Mouse (Mus musculus) heart, postnatal 10 days (tissue): ENCODE data around the gene Olfr322. TPM values are rescaled to one million over a fixed set of nuclear protein-coding genes. Genes with fewer than 3 reads are reported as not detected.
A peak's percentile ranks its signal among the peaks of the same experiment; 100 is the strongest.

Experiments used
- DNase-seq, 2 experiments: peaks; one replicate each; pipeline ENCODE4 v3.0.0; 2021
- intact Hi-C: fragments of 180-260 bp; cut with DNase I; formaldehyde crosslinking; loops from one replicate; pipeline ENCODE4 v1.15.1; 2025
- total RNA-seq, 2 experiments: library from RNA; stranded (reverse); gene quantifications; 2 replicates each; pipeline ENCODE4 v1.2.3; 2021

The Olfr322 gene
- not detected for total RNA-seq

DNA sequence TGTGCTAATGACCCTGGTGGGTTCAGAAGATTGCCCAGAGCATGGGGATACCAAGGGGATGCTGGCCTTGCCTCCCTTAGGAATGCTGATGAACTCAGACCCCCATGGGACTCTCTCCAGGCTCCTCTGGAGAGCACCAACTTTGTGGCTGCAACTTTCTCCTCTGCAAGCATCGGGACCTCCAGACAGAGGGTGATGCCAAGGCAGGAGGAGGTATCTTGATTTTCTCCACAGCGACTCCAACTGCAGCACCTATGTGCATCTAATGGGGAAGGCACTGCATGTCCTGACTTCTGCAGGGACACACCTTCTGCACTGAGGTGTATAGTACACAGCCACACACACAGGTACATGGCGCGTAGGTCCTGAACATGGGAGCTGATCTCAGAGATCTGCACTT, at the start of gene Olfr322:
TSS of gene Olfr322 (plus strand) at position 187 of the 400 bp plus-strand sequence.
- no peak for DNase-seq
- intact Hi-C loops, result no loop called here

DNA sequence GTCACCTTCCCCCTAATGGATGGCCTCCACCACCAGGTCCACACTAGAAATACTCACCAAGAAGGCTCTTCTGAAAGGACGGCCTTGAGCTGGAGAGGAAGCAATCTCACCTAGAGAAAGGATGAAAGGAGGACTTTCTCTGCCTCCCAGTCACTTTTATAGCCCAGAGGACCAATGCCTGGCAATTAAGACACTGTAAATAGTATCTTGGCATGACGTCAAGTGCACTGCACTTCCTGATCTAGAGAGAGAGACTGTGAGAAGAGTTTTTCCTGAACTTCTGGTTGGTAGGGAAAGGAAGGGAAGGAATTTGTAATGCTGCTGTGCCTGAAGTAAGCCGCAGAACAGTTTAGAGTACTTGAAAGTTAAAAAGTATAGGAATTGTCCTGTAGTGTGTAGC, 45.2 kb upstream of the Olfr322 start:
- intact Hi-C loops, result no loop called here
- DNase-seq, result no peak

DNA sequence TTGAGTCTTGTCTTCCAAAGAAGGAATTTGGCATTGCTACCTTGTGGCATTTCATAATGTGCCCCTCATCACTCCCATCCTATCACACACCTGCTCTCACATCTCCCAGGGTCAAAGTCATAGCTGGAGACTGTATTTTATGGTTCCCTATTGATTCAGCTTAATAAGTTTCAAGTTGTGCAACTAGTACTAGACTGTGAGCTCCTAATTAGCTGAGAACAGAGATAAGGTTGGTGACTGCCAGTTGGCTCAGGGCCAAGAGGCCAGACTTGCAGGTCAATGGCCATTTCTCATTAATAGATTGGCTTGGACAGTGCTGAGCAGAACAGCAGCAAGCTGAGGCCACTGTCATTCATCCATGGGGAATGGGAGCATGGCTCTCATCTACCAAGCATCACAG, 44.1 kb upstream of the Olfr322 start:
- DNase-seq, result no peak
- intact Hi-C loops, result no loop called here

DNA sequence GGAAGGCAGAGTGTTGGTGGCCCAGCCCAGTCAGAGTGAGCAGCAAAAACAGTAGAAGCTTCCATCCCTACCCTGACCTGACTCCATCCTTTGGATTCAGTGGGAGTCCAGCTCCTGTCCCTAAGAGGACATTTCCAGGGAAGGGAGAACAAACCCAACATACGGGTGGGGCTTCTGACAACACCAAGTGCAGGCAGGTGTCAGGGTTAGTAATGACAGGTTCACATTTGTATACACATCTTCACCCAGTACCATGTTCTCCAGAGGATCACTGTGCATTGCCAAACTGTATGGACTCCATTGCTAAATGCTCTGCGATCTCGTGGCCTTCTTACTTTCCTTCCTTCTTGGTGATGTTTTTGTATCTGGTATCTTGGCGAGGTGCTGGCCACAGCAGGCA, 42.6 kb upstream of the Olfr322 start, which contains the start of gene 2210407C18Rik:
TSS of gene 2210407C18Rik (minus strand) at position 101 of the 400 bp plus-strand sequence.
- intact Hi-C loops, result no loop called here
- no peak for DNase-seq

DNA sequence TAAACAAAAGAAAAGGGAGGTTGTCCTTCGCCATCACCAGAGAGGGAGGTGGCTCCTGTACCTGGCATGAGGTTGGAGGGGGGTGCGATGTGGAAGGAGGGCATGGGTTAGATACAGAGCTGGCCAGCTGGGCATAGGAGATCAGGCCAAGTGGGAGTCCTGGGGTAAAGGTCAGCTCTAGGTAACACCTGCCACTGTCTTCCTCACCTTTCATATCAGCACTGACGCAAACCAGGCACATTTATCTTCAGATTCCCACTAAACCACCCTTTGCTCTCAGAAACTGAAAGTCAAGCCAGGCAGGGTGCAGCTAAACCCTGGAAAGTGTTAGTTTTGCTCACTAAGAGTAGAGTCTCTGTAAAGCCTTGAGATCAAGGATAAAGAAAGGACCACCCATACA, 40.2 kb upstream of the Olfr322 start:
- DNase-seq, result no peak
- intact Hi-C loops, result no loop called here

DNA sequence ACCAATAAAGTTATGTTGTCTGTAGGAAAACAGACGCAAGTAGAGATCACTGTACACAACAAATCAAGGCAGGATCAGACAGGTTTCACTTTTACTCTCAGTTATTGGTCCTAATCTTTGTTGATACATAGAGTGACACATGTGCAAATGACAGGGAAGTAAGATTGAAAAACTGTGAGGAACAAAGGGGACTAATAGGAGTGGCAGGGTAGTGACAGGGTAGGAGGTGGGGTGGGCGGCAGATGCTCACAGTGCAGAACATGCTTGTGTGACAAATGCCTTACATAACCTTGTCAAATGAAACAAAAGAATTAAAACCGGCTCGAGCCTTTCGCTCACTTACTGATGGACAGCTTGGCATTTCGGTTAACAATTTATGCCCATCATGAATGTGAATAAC, 39.8 kb upstream of the Olfr322 start:
- DNase-seq, result no peak
- intact Hi-C loops, result no loop called here

DNA sequence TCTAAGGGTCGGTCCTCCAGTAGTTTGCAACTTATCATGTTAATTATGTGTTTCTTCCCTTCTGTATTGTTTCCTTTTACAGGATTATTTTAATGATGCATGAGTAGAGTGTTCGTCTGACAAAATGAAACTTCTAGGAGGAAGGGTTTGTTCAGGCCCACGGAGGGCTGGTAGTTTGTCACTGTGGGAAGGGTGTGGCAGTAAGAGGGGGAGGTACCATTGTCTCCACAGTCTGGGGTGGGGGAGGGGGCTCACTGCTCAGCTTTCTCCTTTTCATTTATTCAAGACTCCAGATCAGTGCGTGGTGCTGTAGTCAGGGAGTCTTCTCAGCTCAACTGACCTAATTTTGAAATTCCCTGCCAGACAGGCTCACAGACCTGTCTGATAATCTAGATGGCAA, 32.4 kb upstream of the Olfr322 start:
- no peak for DNase-seq
- intact Hi-C loops, result no loop called here

DNA sequence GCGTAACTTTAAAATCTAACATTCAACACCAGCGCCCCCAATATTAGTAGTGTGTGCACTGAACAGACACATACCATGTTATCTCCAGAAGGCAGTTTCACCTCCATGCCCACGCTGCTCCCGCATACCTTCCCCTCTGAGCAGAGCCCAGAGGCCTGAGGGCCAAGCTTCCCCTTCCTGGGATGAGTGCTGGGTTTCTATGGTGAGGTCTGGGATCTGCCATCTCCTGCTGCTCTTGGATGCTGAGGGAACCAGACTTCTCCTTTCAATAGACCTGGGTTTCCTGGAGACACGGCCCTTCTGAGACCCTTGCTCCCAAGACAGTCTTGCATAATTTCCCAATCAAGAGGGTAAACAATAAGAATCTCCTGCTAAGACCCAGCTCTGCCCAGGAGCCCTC, 28.2 kb upstream of the Olfr322 start, which contains the start of gene Olfr323:
TSS of gene Olfr323 (minus strand) at position 101 of the 400 bp plus-strand sequence.
- no peak for DNase-seq
- intact Hi-C loops, result no loop called here

DNA sequence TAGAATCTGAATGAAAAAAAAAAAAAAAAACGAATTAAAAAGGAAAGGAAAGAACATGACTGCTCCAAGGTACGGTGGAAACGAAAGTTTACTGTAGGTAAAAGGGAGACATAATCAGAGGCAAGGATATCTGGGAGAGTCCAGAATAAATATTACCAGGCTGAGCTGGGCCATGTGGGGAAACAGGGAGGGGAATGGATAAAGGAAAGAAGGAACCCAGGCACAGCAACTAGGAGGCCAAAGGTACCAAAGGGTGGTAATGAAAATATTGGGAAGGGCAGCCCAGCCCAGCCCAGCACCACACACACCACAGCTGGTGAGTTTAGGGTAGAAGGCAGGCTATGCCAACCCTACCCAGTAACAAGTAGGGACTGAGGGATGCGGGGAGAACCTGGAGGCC, 23.7 kb upstream of the Olfr322 start:
- intact Hi-C loops, result loop anchor here (5.0 kb wide), 1 partner anchor 453 kb away; no protein-coding TSS in a partner anchor
- DNase-seq, result no peak

DNA sequence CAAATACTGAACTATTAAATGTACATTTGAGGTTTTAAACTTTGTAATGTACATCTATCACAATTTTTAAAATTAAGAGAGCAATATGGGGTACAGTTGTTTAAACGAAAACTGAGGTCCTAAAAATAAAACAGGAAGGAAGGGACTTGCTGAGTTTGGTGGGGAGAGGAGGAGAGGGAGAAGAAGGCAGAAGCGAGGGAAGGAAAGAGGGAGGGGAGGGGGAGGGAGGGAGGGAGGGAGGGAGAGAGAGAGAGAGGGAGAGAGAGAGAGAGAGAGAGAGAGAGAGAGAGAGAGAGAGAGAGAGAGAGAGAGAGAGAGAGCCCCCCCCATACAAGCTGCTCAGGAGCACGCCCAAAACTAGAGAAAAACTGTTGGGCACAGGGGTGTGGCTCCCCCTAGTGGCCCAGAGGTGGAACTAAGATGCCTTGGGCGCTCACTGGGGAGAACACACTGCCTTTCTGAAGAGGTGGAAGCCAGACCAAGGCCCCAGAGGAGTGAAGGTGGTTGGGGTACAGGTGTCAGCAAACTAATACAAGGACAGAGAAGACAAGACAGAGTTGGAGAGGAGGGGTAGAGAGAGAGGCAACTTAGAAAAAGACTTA, 22.1 kb upstream of the Olfr322 start:
- intact Hi-C loops, result loop anchor here (2.0 to 5.0 kb wide), 2 partner anchors 336 to 454 kb away; no protein-coding TSS in a partner anchor
- peak; percentile 54 to 63 for DNase-seq

DNA sequence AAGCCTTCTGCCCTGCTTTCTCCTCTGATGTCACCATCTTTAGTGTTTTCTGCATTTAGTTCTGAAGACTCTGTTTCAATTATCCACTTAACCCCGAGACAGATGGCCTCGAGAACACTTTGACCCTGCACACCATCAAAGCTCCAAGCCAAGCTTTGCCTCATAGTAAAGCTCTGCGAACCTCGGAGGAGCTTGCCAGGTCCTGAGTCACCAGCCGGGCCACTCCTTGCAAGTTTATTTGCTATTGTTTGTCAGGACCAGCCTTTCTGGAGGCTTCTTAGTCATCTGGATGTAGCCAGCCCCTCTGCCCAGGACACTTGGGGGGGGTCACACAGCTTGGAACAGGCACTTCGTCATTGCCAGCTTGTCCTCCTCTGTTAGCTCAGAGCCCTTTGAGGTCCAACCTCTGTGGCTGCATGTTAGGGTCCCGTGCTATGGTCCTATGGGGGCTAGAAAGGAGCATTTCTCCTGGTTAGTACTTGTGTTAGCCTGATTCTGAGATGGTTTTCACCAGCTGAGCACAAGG, 20.3 kb upstream of the Olfr322 start:
- intact Hi-C loops, result loop anchor here (1.0 to 5.0 kb wide), 2 partner anchors 236 to 456 kb away; no protein-coding TSS in a partner anchor

DNA sequence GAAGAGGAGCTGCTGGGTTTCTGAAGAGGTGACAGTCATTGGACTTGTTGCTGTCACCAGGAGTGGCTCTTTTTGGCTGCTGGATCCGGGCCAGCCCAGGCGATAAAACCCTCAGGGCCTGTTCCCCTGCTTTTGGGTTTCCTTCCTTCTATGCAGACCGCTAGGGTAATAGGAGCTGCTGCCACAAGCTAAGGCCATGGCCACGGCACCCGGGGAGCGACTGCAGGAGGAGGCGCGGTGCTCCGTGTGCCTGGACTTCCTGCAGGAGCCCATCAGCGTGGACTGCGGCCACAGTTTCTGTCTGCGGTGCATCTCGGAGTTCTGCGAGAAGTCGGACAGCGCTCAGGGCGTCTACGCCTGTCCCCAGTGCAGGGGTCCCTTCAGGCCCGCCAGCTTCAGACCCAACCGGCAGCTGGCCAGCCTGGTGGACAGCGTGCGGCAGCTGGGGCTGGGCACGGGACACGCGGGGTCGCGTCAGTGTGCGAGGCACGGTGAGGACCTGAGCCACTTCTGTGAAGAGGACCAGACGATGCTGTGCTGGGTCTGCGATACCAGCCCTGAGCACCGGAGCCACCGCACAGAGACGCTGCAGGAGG, 18.2 kb upstream of the Olfr322 start, which contains the start of gene Trim58:
TSS of gene Trim58 (plus strand) at position 194 of the 596 bp plus-strand sequence.
- intact Hi-C loops, result no loop called here
- DNase-seq, result peak; percentile 9 to 18

More for the DNA sequence above, 20.3 kb upstream of the Olfr322 start:
- DNase-seq, result peak in 1 of 2 experiments; percentile 27

DNA sequence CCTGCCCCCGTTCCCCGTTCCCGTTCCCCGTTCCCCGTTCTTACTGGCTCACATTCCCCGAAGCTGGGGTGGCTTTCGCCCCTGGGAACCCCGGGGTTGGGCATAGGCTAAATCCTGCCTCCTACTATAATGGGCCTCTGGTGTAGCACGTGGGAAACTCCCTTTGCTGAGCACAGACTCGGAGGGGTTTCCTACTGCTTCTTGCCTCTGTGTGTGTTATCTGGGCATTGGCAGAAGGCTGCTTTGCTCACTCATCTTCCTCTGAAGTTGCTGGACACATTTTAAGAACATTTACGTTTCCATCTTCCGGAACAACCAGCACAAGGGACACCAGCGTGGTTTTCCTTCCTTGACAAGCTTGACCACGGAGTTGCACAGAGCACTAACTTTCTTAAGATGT, 17.5 kb upstream of the Olfr322 start:
- no peak for DNase-seq
- intact Hi-C loops, result no loop called here

DNA sequence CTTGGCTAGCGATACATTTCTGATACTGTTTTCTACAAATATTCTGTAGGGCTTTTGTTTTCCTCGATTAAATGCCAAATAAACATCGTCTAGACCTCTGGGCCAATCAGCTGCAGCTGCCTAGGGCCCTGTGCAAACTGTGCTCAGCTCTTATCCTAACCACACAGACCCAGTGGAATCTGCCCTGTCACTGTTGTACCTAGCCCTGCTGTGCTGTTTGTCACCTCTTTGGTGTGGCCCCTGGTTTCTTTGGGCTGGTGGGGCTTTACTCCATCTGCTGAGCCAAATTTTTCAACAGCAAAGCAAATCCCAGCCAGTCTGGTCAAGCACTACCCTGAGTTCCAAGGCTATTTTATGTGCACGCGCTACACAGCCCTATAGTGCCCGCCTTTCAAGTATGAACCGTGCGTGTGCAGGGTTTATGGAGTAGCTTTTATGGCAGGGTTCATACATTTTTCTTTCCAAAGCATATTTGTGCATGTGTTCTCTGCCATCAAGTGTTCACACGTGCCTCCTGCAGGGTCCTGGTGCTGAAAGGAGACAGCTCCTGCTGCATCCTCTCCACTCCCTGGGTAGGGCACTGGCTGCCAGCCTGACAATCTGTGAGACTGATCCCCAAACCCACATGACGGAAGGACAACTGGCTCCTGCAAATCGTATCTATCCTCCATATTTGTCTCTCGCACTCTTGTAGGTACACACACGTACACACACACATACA, 16.8 kb upstream of the Olfr322 start:
- intact Hi-C loops, result no loop called here
- no peak for DNase-seq

DNA sequence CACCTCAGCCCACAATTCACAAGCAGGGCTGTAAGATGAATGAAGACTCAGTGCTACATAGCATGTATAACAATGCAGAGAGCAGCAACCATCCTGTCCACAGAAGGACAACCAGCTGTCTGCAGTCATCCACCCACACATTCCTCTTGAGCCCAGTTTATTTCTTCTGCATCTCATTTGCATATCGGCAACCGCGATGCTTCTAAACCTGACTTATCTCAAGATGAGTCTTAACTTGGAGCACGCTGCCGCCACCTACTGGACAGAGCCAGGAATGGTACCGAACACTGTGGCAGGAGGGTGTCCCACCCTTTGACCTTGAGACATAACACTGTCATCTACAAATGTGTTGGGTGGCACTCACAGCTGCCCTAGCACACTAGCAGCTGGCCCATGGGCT, 15.2 kb upstream of the Olfr322 start:
- intact Hi-C loops, result no loop called here

DNA sequence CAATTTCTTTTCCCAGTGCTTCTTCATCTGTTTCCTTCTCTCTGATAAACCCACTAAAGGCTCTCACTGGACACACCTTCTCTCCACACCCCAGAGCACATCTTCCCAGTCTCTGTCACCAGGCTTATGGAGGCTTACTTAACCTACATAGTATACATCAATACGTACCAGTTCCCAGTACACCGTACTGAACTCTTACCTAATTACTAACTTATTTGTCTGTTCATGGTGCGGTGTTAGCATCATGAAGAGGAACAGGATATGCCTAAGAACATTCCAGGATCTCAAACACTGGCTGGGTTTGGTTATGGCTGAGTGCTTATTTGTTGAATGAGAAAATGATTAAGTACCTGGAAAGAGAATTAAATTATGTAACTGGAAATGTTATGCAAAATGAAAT, 3.4 kb upstream of the Olfr322 start:
- no peak for DNase-seq
- intact Hi-C loops, result no loop called here

More for the DNA sequence above, 15.2 kb upstream of the Olfr322 start:
- DNase-seq, result peak; percentile 12 to 22

DNA sequence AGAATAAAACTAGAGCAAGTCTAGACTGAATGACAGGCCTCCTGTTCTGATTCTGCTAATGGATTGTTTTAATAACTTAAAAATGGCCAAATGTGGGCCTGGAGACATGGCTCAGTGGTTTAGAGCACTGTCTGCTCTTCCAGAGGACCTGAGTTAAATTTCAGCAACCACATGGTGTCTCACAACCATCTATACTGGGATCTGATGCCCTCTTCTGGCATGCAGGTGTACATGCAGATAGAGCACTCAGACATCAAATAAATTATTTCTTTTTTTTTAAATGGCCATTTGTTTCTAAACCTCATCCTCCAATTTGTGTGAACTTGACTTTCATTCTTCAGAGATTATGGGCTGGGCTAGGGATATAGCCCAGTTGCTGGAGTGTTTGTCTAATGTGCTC, 10.7 kb downstream of the Olfr322 start:
- DNase-seq, result no peak
- intact Hi-C loops, result no loop called here

DNA sequence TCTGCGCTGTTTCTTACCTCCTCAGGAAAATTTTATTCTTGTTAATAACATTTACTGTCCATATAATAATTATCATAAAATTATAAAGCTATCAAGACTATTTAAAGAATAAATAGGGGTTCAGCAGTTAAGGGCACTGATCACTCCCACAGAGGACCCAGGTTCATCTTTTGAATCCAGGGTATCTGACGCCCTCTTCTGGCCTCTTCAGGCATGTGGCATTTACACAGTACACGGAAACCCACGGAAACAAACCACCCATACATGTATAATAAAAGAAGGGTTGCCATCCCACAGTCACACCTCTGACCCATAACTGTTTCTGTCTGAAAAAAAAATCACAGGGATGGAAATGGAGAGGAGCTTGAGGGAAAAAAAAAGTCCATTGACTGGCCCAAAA, 13.2 kb downstream of the Olfr322 start:
- no peak for DNase-seq
- intact Hi-C loops, result no loop called here

DNA sequence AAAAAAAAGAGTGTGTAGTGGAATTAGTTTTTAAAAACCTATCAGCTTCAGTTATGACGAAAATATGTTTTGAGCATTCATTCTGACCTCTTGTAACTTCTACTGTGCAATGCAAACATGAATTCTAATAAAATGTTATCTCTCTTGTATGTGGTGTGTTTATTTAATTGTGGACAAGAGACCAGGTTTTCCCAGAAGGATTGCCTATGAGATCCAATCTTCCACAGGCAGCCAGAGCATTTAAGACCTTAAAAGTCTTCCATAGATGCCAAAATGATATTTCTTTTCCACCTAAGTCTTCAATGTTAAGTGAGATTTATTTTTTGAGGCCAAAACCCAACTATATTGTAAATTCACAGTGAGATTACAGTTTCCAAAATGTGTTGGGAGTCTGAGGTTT, 22.2 kb downstream of the Olfr322 start, which contains the start of gene Olfr320:
TSS of gene Olfr320 (plus strand) at position 301 of the 400 bp plus-strand sequence.
- no peak for DNase-seq
- intact Hi-C loops, result no loop called here

DNA sequence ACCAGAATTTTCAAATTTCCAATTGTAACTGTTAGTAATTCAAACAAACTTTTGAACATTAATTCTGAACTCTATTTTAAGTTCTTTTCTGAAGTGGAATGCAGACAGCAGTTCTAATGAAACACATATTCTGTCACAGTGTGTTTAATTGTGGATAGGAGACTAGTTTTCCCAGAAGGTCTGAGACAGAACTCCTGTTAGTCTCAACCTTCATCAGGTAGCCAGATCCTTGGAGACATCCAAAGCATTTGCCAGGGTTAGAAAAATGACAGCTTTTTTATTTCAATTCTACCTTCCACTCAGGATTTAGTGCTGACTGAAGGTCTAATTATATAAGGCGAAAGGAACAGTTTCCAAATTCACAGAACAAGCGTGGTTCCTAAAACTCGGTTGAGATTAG, 40.3 kb downstream of the Olfr322 start, which contains the start of gene Olfr319:
TSS of gene Olfr319 (plus strand) at position 301 of the 400 bp plus-strand sequence.
- intact Hi-C loops, result no loop called here
- no peak for DNase-seq

DNA sequence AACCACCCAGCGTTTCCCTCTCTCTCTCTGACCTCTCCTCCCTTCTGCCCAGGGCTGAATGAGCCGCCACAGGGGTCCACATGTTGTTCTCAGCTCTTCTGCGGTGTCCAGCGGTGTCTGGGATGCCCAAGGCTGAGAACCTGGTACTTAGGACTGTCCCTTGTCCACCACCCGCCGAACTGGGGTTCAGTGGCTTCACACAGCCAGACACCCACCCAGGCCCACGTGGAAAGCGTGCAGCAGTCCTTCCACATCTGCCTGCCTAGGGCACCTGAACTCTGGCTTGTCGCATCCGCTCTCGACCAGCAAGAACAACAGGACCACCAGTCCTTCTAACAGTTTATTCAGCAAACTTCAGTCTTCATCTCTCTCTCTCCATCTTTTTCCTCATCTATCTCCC, 50.5 kb downstream of the Olfr322 start:
- DNase-seq, result no peak
- intact Hi-C loops, result no loop called here
